Mouse (Mus musculus) kidney, embryonic 16.5 days (tissue): Measurements from ENCODE around the gene Rbl1. TPM values are rescaled to one million over a fixed set of nuclear protein-coding genes. Genes with fewer than 3 reads are reported as not detected.
"Not testable (repeated sequence)": the region's sequence is repeated elsewhere in the genome, so short reads cannot be mapped to it uniquely, and the experiment has no call there.

ENCODE experiments used
- ATAC-seq: fragments of 200-750 bp; cut with Nextera tagmentation; 2 replicates; pipeline ENCODE4 v1.8.0; 2017; ENCODE audit warnings: moderate TSS enrichment; ENCODE audit not compliant: low FRiP score, low TSS enrichment
- H3K27ac ChIP-seq: fragments of 300-500 bp; sonication (generic); 2 replicates; pipeline ENCODE4 v1.5.1; 2014; ENCODE audit warnings: low read length
- H3K27me3 ChIP-seq: fragments of 300-500 bp; sonication (generic); 2 replicates; pipeline ENCODE4 v1.6.1; 2014; ENCODE audit warnings: low read length, control low read depth, mixed read lengths; ENCODE audit not compliant: insufficient read depth
- H3K36me3 ChIP-seq: fragments of 300-500 bp; sonication (generic); 2 replicates; pipeline ENCODE4 v1.6.1; 2014; ENCODE audit warnings: low read length, control low read depth, mixed read lengths; ENCODE audit not compliant: insufficient read depth
- H3K4me1 ChIP-seq: fragments of 300-500 bp; sonication (generic); 2 replicates; pipeline ENCODE4 v1.6.1; 2014; ENCODE audit warnings: low read length, control low read depth, mixed read lengths; ENCODE audit not compliant: insufficient read depth
- H3K4me2 ChIP-seq: fragments of 300-500 bp; sonication (generic); replicated peaks from 2 replicates; pipeline ENCODE4 v1.6.1; 2014; ENCODE audit warnings: low read depth, low read length
- H3K4me3 ChIP-seq: fragments of 300-500 bp; sonication (generic); 2 replicates; pipeline ENCODE4 v1.5.1; 2014; ENCODE audit warnings: mild to moderate bottlenecking, low read length
- H3K9ac ChIP-seq: fragments of 300-500 bp; sonication (generic); replicated peaks from 2 replicates; pipeline ENCODE4 v1.6.1; 2014; ENCODE audit warnings: low read length
- H3K9me3 ChIP-seq: fragments of 300-500 bp; sonication (generic); 2 replicates; pipeline ENCODE4 v1.6.1; 2016; ENCODE audit warnings: low read length, control low read depth
- WGBS: fragments of 180-500 bp; shearing (Covaris S2); extraction: QIAGEN DNeasy Blood & Tissue Kit; methylation state at CpG from one replicate; pipeline ENCODE4 v1.1.7; 2014; 5-methylcytosine and 5-hydroxymethylcytosine counted together
- polyA plus RNA-seq: library from polyadenylated mRNA; unstranded; fragments of >200 nt; fragmentation: Nextera tagmentation; extraction: Ambion mirVana; gene quantifications from 2 replicates; pipeline ENCODE4 v1.2.1, GENCODE M21; 2015

Rbl1 gene
- polyA plus RNA-seq, 1 experiment from 2014 or later: 22.3 TPM

GRCm38 (mm10) chr2:157203026-157203425, 1.3 kb downstream of the Rbl1 start:
- H3K27ac ChIP-seq: no peak overlapping the region
- ATAC-seq: no peak
- H3K36me3 ChIP-seq: peaks cover 13% of the 10 kb centered on the region
- no peaks in the 10 kb centered on the region for H3K27me3 ChIP-seq
- no peaks in the 10 kb centered on the region for H3K9me3 ChIP-seq
- peak overlapping the region; percentile 77; the same call in 1 of the 2 replicates for H3K4me3 ChIP-seq
- no peak overlapping the region for H3K9ac ChIP-seq
- peaks cover 19% of the 10 kb centered on the region for H3K4me1 ChIP-seq
- peak overlapping the region; percentile 75 for H3K4me2 ChIP-seq

GRCm38 (mm10) chr2:157202361-157202760, 2.0 kb downstream of the Rbl1 start:
- H3K9ac ChIP-seq: no peak overlapping the region
- H3K4me2 ChIP-seq: no peak overlapping the region
- H3K4me3 ChIP-seq: no peak overlapping the region

GRCm38 (mm10) chr2:157201081-157201830, 3.1 kb downstream of the Rbl1 start:
- Histone ChIP-seq H3K4me1 (peaks cover 19% of the 10 kb centered on the region), H3K4me3 (no peak overlapping the region), H3K36me3 (peaks cover 26% of the 10 kb centered on the region), H3K4me2 (0 out of 2 replicates have a peak overlapping the region, but pooled peaks have one; percentile 2), H3K9ac (no peak overlapping the region), H3K9me3 (no peaks in the 10 kb centered on the region), H3K27me3 (no peaks in the 10 kb centered on the region), H3K27ac (peak overlapping the region; percentile 48)
- ATAC-seq: no peak
- 78% methylated on average over 6 of the region's 6 CpGs for whole genome bisulfite sequencing

More at GRCm38 (mm10) chr2:157202361-157202760, 2.0 kb downstream of the Rbl1 start:
- WGBS: 78% methylated on average over 6 of the region's 6 CpGs
- H3K4me1 ChIP-seq: peaks cover 19% of the 10 kb centered on the region
- peaks cover 19% of the 10 kb centered on the region for H3K36me3 ChIP-seq
- ATAC-seq: no peak
- no peak overlapping the region for H3K27ac ChIP-seq
- H3K9me3 ChIP-seq: no peaks in the 10 kb centered on the region
- no peaks in the 10 kb centered on the region for H3K27me3 ChIP-seq

DNA sequence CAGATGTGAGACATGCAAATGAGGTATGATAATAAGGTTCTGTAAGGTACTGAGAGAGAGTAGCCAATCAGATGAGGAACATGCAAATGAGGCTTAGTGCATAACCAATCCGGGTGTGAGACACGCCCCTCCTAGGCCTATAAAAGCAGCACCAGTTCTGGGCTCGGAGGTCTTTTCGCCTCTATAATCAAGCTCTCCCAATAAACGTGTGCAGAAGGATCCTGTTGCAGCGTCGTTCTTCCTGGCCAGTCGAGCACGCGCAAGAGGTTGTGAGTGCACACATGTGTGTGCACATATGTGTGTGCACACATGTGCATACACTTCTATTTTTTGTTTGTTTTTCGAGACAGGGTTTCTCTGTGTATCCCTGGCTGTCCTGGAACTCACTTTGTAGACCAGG, 5.9 kb downstream of the Rbl1 start:
- not testable (repeated sequence) for H3K27me3 ChIP-seq, H3K27ac ChIP-seq, H3K4me3 ChIP-seq, H3K9ac ChIP-seq, H3K9me3 ChIP-seq, ATAC-seq, H3K4me2 ChIP-seq
- H3K36me3 ChIP-seq: peaks cover 45% of the 10 kb centered on the region
- WGBS: 92% methylated on average over 11 of the region's 11 CpGs
- H3K4me1 ChIP-seq: peaks cover 16% of the 10 kb centered on the region

DNA sequence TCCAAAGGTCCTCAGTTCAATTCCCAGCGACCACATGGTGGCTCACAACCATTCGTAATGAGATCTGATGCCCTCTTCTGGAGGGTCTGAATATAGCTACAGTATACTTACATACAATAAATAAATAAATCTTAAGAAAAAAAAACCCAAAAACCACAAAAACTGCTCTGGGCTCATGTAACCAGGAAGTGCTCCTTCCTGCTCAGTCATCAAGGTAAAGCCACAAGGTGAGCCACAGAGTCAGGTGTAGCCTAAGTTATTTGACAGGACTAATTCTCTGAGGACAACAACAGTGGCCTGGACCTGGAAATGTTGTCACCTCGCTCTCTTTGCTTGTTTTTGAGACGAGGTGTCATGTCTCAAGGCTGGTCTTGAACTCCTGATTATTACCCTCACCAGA, 13.7 kb downstream of the Rbl1 start:
- Histone ChIP-seq H3K4me1 (no peaks in the 10 kb centered on the region), H3K27ac (no peak overlapping the region)
- WGBS: 95% methylated on average over 4 of the region's 4 CpGs

GRCm38 (mm10) chr2:157187223-157187622, 17.1 kb downstream of the Rbl1 start:
- 88% methylated on average over 4 of the region's 4 CpGs for WGBS
- no peaks in the 10 kb centered on the region for H3K9me3 ChIP-seq
- no peak overlapping the region for H3K27ac ChIP-seq
- H3K4me2 ChIP-seq: no peak overlapping the region
- no peak overlapping the region for H3K4me3 ChIP-seq
- ATAC-seq: no peak
- no peaks in the 10 kb centered on the region for H3K4me1 ChIP-seq
- no peak overlapping the region for H3K9ac ChIP-seq
- H3K27me3 ChIP-seq: no peaks in the 10 kb centered on the region
- H3K36me3 ChIP-seq: peaks cover 61% of the 10 kb centered on the region

More for the DNA sequence above, 13.7 kb downstream of the Rbl1 start:
- H3K9me3 ChIP-seq: no peaks in the 10 kb centered on the region
- no peak overlapping the region for H3K4me3 ChIP-seq
- peaks cover 73% of the 10 kb centered on the region for H3K36me3 ChIP-seq
- H3K9ac ChIP-seq: no peak overlapping the region
- H3K27me3 ChIP-seq: no peaks in the 10 kb centered on the region
- ATAC-seq: no peak
- no peak overlapping the region for H3K4me2 ChIP-seq

GRCm38 (mm10) chr2:157186504-157186903, 17.8 kb downstream of the Rbl1 start:
- H3K4me2 ChIP-seq: no peak overlapping the region
- no peaks in the 10 kb centered on the region for H3K4me1 ChIP-seq
- WGBS: 48% methylated on average over 5 of the region's 5 CpGs
- no peak overlapping the region for H3K4me3 ChIP-seq
- H3K27ac ChIP-seq: no peak overlapping the region
- no peak for ATAC-seq
- peaks cover 59% of the 10 kb centered on the region for H3K36me3 ChIP-seq
- no peak overlapping the region for H3K9ac ChIP-seq
- H3K9me3 ChIP-seq: no peaks in the 10 kb centered on the region
- no peaks in the 10 kb centered on the region for H3K27me3 ChIP-seq

GRCm38 (mm10) chr2:157185022-157185660, 19.2 kb downstream of the Rbl1 start:
- Histone ChIP-seq H3K36me3 (peaks cover 46% of the 10 kb centered on the region), H3K4me3 (no peak overlapping the region), H3K27ac (no peak overlapping the region), H3K9me3 (no peaks in the 10 kb centered on the region), H3K4me2 (no peak overlapping the region), H3K4me1 (no peaks in the 10 kb centered on the region), H3K9ac (no peak overlapping the region), H3K27me3 (no peaks in the 10 kb centered on the region)
- WGBS: 92% methylated on average over 13 of the region's 13 CpGs
- ATAC-seq: no peak

- Histone ChIP-seq H3K9ac (no peak overlapping the region), H3K4me2 (no peak overlapping the region), H3K36me3 (peaks cover 33% of the 10 kb centered on the region), H3K27ac (no peak overlapping the region), H3K9me3 (no peaks in the 10 kb centered on the region), H3K27me3 (no peaks in the 10 kb centered on the region), H3K4me3 (no peak overlapping the region), H3K4me1 (no peaks in the 10 kb centered on the region)
- no peak for ATAC-seq
- WGBS: 68% methylated on average over 6 of the region's 6 CpGs
Measured at GRCm38 (mm10) chr2:157178167-157178566, 26.2 kb downstream of the Rbl1 start.

GRCm38 (mm10) chr2:157176248-157176647, 28.1 kb downstream of the Rbl1 start:
- ATAC-seq: no peak
- no peak overlapping the region for H3K4me2 ChIP-seq
- no peaks in the 10 kb centered on the region for H3K9me3 ChIP-seq
- no peak overlapping the region for H3K9ac ChIP-seq
- H3K27me3 ChIP-seq: no peaks in the 10 kb centered on the region
- peaks cover 33% of the 10 kb centered on the region for H3K36me3 ChIP-seq
- no peaks in the 10 kb centered on the region for H3K4me1 ChIP-seq
- 96% methylated on average over 3 of the region's 3 CpGs for WGBS
- H3K27ac ChIP-seq: no peak overlapping the region
- no peak overlapping the region for H3K4me3 ChIP-seq
